Mouse (Mus musculus): ENCODE measurements around the gene Mrpl47.
"Not testable (repeated sequence)": the region's sequence is repeated elsewhere in the genome, so short reads cannot be mapped to it uniquely, and the experiment has no call there.

The Mrpl47 gene

DNA sequence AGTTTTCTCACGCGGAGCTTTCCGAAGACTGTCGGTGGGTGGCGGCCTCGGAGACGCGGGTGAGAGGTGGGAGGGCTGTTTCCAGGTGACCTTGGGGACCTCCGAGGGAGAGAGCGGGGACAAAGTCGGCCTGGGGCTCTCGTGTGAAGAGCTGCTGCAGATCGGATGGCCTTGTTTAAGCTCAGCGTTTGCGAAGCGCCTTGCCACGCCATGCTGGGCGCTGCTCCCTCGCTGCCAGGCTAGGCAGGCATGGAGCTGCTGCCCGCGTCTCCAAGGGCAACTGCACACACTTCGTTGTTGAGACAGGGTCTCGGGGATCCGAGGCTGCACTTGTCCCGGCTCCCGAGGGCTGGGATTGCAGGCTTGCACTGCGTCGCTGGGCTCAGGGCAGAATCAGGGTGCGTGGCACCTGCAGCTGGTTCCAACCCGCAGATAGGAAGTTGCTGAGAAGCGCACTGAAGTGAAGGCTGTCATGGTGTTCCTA is at the start of gene Mrpl47:
Gene Mrpl47 (minus strand): TSS at position 434 of the 484 bp plus-strand sequence.
- DNase-seq (ENCODE audit: low read depth, low spot score) = no peak

DNA sequence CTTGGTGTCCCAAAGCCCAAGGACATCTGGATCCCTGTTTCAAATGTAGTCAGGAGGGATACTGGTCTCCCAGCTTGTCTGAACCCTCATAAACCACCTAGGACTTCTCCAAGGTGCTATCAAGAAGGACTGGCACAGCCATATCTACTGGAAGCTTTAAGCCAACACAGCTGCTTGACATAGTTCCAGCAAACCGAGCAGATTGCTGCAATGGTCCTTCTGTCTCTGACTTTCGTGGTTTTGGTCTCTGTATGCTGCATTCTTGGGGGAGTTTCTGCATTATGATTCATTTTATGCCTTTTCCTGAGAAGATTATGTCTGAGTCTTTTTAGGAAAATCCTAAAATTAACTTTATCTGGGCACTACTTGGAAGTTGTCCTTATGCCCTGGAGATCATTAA is 33.4 kb upstream of the Mrpl47 start:
- no peak for DNase-seq (ENCODE audit: low read depth, low spot score)

DNA sequence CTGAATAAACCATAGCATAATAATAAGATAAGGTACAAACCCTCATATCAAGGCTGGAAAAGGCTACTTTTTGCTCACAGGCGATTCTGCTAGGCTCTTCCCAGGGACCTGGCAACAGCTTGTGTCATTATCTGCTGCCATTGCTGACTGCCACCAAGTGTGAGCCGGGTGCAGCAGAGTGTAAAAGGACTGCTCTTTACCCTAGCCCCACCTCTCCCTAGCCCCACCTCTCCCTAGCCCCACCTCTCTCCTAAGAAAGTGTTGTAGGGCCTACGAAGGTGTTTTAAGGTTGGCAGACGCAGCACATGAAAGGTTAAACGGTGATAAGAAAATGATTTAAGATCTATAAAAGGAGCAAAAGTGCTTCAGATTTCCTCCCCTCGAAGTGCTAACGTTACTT is 26.5 kb upstream of the Mrpl47 start:
- DNase-seq (ENCODE audit: low read depth, low spot score) = no peak

DNA sequence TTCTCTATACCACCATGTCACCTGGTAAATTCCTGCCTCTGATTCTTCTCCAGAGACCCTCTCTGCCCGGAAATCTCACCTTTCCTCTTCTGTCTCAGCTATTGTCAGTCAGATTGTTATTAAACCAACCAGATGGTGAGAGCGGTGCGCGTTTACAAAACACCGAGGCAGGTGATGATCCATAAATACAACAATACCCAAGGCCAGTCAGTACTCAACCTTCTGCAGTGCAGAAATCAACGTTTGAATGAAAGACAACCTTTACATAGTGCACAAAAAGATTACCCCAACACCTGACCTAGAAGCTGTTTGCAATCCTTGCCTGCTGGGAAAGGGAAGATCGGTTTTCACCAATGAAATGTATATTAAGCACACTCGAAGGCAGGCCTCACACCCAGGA is 25.6 kb upstream of the Mrpl47 start:
- no peak for DNase-seq (ENCODE audit: low read depth, low spot score)

DNA sequence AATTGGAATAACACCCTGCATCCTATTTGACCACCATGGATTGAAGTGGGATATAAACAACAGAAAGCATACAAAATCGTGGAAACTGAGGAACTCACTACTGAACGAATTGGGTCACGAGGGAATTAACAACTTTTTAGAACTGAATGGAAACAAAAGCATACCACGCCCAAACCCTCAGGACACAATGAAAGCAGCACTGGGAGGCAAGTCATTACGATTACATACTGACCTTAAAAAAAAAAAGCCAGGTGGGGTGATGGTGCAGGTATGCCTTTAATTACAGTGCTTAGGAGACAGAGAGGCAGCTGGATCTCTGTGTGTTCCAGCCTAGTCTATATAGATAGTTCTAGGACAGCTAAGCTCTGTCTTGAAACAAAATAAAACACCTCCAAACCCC is 21.8 kb upstream of the Mrpl47 start:
- DNase-seq (ENCODE audit: low read depth, low spot score) = no peak

DNA sequence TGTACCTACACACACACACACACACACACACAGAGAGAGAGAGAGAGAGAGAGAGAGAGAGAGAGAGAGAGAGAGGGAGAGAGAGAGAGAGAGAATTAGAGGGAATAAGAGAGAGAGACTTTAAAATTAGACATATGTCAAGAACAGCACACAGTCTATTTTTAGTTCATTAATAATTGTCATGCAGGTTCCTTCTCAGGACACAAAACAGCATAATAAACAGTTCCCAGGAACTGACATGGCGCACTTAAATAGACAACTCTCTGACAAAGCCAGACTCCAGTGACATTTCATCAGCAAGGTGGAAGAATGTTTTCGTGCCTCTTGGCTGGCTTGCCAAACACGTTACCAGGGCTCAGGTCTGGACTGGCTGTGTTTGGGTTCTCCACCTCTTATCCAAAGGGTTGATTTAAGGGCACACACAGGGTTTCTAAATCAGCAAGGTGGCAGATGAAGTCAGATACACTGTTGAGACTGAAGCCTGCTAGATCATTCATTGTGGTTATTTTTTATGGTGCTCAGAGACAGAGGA is 17.0 kb upstream of the Mrpl47 start:
- no peak for DNase-seq (ENCODE audit: low read depth, low spot score)

DNA sequence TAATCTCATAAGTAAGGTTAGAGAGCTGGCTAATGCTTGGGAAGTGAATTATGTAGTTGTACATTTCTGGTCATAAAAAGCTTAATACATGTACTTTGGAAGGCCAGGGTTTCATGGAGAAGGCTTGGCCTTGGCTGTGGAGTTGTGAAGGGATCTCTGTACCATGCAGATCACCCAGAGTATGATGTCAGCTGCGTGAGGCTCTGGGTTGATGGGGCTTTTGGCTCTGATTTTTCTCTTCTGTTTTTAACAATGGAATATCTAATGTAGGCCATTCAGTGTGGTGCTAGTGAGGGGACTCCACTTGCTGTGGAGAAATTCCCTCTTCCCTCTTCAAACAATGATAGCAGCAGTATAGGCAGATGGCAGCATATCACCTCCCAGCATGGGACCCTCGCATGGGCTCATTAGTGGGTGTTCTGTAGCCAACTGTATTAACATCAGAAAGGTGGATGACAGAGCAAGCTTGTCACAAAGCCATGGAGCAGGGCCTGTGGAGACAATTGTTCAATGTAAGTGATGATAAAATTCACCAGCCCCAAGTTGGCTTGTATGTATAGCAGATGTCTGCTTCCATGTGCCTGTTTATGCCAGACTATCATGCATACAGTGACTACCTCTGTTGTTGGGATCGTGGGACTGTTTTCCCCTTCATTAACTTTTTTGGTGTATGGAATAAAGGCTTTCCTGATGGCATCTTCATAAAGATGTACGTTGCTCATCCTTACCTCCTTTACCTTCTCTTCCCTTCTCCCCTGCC is 12.6 kb upstream of the Mrpl47 start:
- no peak for DNase-seq (ENCODE audit: low read depth, low spot score)

DNA sequence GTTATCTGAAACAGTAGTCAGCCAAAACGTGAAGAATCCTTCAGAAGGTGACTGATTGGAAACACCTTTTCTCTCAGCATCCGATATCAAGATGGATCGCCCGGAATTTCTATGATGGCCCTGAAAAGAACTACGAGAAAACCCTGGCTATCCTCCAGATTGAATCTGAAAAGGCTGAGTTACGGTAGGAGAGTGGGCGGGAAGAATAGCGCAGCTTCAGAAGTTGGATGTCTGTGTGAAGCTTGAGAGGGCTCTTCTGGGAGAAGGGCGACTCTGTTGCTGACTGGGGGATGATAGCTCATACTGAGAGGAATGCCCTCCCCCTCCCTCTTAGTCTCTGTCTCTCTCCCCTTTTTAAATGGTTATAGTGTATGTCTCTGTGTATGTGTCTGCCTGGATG is 11.0 kb upstream of the Mrpl47 start:
- DNase-seq (ENCODE audit: low read depth, low spot score) = peak; percentile 26

DNA sequence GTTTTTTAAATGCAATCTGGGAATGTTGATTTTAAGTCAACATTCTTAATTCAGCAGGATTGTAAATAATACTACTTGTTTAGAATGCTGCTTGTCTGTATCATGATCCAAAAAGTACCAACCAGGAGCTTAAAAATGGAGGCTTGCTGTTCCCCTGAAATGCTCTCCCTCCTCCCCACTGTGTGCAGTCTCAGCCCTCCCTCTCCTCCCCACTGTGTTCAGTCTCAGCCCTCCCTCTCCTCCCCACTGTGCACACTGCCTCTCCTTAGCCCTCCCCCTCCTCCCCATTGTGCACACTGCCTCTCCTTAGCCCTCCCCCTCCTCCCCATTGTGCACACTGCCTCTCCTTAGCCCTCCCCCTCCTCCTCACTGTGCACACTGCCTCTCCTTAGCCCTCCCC is 8.0 kb upstream of the Mrpl47 start:
- DNase-seq (ENCODE audit: low read depth, low spot score) = not testable (repeated sequence)

DNA sequence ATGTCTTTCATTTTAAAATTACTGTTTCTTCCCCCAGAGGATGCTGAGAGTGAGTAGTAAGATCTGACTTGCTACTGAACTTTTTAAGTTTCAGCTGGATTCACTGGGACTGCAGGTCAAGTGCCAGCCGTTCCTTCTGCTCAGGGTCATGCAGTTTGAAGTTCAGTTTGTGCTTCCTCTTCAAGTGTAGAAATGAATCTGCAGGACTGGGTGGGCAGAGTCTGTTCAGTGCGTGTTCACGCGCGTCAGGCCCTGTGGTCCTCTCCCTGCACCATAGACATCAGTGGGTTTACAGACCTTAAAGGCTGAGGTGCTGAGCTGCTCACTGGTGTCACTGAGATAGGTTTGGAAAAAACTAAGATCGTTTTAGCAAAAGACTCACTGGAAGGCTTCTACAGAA is 7.6 kb upstream of the Mrpl47 start:
- no peak for DNase-seq (ENCODE audit: low read depth, low spot score)

DNA sequence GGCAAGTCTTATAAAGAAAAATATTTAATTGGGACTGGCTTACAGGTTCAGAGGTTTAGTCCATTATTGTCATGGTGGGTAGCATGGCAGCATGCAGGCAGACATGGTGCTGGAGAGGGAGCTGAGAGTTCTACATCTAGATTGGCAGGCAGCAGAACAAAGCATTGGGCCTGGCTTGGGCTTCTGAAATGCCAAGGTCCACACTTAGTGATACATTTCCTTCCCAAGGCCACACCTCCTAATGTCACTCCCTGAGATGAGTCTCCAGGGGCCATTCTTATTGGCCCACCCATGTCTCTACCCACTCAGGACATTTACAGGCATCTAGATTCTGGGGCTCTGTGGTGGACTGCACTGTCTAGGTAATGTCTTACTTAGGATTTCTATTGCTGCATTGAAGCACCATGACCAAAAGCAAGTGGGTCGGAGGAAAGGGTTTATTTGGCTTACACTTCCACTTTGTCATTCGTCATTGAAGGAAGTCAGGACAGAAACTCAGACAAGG is 4.9 kb upstream of the Mrpl47 start:
- DNase-seq (ENCODE audit: low read depth, low spot score) = no peak

DNA sequence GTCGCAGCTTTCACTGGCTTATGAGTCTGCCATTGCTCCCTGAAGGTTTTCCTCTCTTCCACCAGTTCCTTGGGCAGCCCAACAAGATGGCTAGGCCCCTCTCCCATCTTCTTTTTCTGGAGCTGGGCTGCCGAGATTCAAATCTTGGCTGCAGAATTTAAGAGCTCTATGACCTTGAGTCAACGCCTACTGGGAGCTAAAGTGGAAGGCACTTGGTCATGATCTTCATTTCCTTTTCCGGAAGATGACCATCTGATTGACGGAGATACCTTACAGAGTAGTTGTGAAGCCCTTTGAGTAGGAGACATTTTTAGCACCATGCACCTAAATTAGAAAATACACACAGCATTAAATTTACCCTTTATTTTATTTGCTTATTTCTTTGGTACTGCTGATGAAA is 1.1 kb upstream of the Mrpl47 start:
- no peak for DNase-seq (ENCODE audit: low read depth, low spot score)

DNA sequence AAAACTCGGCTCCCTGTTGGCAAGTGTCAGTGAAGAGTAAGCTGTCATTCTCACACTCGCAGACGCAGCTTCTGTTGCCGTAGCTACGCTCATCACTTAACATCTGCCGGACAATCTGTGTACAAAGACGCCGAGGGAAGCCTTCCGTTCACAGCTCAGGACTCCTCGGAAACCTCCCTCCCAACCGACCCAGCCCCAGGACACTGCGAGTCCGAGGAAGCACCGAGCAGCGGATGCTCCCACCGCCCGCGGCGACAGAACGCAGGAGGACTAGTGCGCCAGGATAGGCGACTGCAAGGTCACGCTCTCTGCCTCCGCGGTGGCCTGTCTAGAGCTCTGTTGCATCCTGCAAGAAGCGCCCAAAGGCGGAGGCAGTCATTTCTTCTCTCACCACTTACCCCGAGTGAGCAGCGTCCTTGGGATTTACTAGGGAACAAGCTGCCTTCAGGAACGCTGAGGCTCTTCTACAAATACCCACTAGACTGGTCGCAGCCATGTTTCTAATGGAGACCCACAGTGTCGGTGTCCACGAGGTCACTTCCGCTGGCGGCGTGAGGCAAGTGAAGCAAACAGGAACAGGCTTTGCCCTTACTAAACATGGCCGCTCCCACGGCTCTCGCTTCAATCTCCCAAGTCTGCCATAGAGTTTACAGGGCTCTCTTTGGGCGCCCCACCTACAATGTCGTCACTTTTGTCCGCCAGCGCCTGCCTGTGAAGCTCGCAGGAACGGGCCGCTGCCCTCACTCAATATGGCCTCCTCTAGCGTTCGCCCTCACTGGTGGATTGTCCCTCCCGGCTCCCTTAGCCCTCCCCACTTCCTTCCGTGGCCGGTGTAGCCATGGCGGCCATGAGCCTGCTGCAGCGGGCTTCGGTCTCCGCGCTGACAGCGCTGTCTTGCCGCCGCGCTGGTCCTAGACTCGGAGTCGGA is 897 bp downstream of the Mrpl47 start, which contains the start of gene Ndufb5:
Gene Ndufb5 (plus strand): TSS at position 747 of the 928 bp plus-strand sequence.
- DNase-seq (ENCODE audit: low read depth, low spot score) = peak; percentile 99

DNA sequence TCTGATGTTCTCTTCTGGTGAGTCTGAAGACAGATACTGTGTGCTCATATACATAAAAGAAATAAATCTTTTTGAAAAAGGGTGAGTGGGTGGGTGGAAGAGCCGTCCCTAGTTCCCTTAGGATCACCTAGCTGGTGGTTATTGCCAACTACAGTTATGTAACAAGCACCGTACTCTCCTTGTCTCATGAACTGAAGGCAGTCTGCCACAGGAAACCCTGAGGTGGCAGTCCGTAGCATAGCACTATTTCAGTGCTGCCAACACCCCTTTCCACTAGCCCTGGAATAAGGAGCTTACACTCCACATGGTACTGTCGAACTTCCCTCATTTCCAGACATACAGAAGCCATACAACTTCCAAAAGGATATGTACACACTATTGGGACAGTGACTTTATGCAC is 9.5 kb downstream of the Mrpl47 start:
- no peak for DNase-seq (ENCODE audit: low read depth, low spot score)

DNA sequence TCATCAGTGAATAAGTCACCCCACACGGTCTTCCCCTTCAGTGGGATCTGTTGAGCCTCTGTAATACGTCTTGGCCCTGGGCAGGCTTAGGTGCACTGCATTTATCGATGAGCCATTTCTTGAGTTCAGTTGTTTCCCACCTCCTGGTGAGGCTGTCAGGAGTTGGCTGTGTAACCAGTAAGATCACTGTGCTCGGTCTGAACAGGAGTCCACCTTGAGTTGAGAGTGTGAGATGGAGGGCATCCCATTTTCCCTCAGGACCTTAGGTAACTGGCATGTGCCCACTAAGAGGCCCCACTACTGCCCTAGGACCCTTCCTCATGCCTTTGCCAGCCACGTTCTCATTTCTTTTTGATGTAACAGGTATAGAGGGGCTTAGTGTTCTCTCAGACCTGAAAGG is 11.5 kb downstream of the Mrpl47 start:
- DNase-seq (ENCODE audit: low read depth, low spot score) = no peak

DNA sequence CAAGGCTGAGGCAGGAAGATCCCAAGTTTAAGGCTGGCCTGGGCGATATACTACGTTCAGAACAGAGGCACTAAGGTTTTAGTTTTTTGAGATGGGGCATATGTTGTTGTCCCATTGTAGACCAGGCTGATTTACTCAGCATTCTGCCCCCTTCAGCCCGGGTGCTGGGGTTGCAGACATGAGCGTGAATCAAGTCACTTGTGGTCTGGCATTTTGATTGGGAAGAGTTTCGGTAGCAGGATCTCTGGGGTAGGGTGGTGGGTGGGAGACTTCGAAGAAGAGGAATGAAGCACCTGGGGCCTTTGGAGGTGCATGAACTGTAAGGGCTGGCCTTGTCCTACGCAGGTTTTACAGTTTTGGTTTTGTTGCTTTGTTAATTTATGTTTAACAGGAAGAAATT is 13.2 kb downstream of the Mrpl47 start:
- no peak for DNase-seq (ENCODE audit: low read depth, low spot score)

DNA sequence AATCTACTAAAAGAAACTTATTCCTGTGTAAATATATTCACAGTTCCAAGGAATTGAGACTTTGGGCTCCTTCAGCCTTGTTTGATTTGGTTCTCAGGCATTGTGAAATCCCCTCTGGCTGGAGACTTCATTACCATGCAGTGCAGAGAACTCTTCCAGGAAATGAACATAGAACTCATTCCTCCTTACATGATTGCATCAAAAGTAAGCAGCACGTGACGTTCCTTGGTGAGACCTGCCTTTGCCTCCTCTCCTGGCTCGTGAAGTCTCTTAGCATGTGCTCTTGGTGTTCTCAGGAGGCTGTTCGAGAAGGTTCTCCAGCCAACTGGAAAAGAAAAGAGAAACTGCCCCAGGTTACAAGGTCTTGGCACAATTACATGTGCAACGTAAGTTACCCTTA is 19.1 kb downstream of the Mrpl47 start:
- DNase-seq (ENCODE audit: low read depth, low spot score) = no peak

DNA sequence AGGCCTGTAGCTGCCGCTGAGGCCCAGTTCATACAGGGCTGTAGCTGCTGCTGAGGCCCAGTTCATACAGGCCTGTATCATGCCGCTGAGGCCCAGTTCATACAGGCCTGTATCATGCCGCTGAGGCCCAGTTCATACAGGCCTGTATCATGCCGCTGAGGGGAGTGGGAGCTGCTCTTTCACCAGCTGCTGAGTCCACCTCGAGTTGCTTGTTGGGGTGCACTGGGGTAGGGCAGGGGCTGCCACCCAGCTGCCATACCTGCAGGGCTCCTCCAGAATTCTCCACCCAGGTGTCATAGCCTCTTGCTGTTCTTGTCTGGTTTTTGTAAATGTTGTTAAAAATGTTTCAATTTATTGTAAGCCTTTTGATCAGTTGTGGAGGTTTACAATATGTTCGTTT is 20.0 kb downstream of the Mrpl47 start:
- not testable (repeated sequence) for DNase-seq (ENCODE audit: low read depth, low spot score)

DNA sequence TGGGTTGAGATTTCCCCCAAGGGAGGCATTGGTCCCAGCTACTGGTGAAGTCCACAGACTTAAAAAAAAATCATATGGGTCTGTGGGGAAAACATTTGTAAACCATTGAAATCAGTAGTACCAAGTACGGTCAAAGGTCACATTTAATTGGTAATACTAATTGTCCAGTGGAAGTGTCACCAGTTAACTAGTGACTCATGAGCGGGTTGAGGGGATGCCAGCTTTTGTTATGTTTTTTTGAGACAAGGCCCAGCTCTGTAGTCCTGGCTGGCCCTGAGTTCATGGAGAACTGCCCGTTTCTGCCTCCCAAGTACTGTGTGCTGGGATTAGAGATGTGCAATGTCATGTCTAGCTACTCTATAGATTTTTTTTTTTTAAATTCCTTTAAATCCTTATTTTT is 23.7 kb downstream of the Mrpl47 start:
- DNase-seq (ENCODE audit: low read depth, low spot score) = no peak

DNA sequence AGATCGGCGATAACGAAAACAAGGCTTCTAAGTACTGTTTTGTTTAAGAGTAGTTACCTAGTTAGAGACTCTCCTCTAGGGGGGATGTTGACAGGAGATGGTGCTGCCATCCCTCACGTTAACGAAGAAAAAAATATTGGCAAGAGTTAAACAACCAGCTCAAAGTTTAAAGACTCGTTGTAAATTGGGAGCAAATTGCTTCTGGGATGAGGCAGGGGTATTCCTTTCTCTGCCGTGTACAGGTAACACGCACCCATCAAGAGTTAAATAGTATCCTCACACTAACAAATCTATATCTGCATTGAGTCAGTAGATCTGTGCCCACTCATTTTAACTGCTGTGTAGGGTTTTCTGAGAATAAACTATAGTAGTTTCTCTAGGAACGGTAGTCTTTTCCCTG is 28.0 kb downstream of the Mrpl47 start:
- DNase-seq (ENCODE audit: low read depth, low spot score) = no peak

DNA sequence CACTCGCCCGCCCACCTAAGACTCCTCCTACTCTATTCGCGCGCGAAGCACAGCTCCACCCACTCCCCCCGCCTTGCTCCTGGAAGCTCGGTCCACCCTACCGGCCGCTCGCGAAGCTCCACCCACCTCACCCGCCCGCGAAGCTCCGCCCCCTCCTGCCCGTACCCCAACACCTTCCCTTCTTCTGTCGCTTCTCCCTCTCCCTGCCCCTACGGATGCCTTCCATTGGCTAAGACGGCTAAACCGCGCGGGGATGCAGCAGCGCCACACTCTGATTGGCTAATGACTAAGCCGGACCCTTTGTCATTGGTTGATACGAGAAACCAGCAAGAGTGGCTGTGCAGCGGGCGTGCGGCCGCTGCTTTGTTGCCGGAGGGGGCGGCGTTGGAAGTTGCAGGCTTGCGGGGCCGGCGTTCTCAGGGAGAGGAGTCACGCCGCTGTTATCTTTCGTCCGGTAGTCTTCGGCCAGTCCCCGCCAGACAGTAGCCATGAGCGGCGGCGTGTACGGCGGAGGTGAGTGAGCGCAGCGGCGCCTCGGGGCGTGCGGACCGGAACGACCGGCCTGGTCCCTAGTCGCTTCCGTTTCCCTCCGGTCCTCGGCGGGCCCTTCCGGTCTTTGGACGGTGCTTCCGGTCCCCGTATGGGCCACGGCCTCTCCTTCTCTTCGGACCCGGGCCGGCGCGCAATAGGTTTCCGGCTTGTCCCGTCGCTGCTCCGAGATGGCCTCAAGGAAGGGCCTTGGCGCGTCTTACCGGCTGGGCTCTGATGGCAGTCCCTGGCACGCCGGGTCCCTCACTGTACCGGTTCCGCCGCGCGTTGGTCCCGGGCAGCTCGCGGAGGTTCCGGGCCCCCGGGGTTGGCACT is 28.8 kb downstream of the Mrpl47 start:
- peak; percentile 99 for DNase-seq (ENCODE audit: low read depth, low spot score)

Measured in telencephalon, adult 2 months (tissue).